Mouse (Mus musculus): ENCODE measurements around the gene Sp8. TPM values are rescaled to one million over a fixed set of nuclear protein-coding genes. Genes with fewer than 3 reads are reported as not detected.

The Sp8 gene
- total RNA-seq, 2 experiments from 2014 or later: not detected

GRCm38 (mm10) chr12:118848496-118849202 lies 2.5 kb downstream of the Sp8 start:
- no peak for DNase-seq (ENCODE audit: low spot score in 2 of 2)

- no peak for DNase-seq (ENCODE audit: low spot score in 2 of 2)
Measured at GRCm38 (mm10) chr12:118849203-118849861, 3.2 kb downstream of the Sp8 start.

- DNase-seq (ENCODE audit: low spot score in 2 of 2): no peak
Measured at GRCm38 (mm10) chr12:118849996-118850395, 3.9 kb downstream of the Sp8 start.

- no peak for DNase-seq (ENCODE audit: low spot score in 2 of 2)
Measured at GRCm38 (mm10) chr12:118850851-118851410, 4.8 kb downstream of the Sp8 start.

- no peak for DNase-seq (ENCODE audit: low spot score in 2 of 2)
Measured at GRCm38 (mm10) chr12:118853331-118853730, 7.2 kb downstream of the Sp8 start.

- no peak for DNase-seq (ENCODE audit: low spot score in 2 of 2)
Measured at GRCm38 (mm10) chr12:118854401-118854800, 8.3 kb downstream of the Sp8 start.

- peak; percentile 57 to 65 for DNase-seq (ENCODE audit: low spot score in 2 of 2)
Measured at GRCm38 (mm10) chr12:118854831-118855453, 8.8 kb downstream of the Sp8 start.

GRCm38 (mm10) chr12:118856151-118856550 lies 10.0 kb downstream of the Sp8 start:
- DNase-seq (ENCODE audit: low spot score in 2 of 2): no peak

GRCm38 (mm10) chr12:118872673-118873072 lies 26.5 kb downstream of the Sp8 start:
- no peak for DNase-seq (ENCODE audit: low spot score in 2 of 2)

GRCm38 (mm10) chr12:118882790-118883189 lies 36.7 kb downstream of the Sp8 start:
- no peak for DNase-seq (ENCODE audit: low spot score in 2 of 2)

GRCm38 (mm10) chr12:118887964-118888363 lies 41.8 kb downstream of the Sp8 start:
- no peak for DNase-seq (ENCODE audit: low spot score in 2 of 2)

Other genes starting within 250 kb of the Sp8 start
- gene Abcb5, start 120.1 kb downstream of the Sp8 start, total RNA-seq (2021): not detected

All from adrenal gland, adult 18-20 months (tissue).